Mouse (Mus musculus): Measurements from ENCODE around the gene Ptpn12. TPM values are rescaled to one million over a fixed set of nuclear protein-coding genes. Genes with fewer than 3 reads are reported as not detected.

Gene Ptpn12
- polyA plus RNA-seq, 1 experiment: 32.8 TPM

GRCm38 (mm10) chr5:21046150-21047048 lies 9.3 kb downstream of the Ptpn12 start:
- Histone ChIP-seq H3K4me3 (ENCODE audit: low read depth, low read length) (no peak overlapping the region), H3K36me3 (ENCODE audit: control insufficient read depth, insufficient read depth, low read length) (no peaks in the 10 kb centered on the region), H3K4me1 (ENCODE audit: control insufficient read depth, insufficient read depth, insufficient read length, low read length) (peaks cover 11% of the 10 kb centered on the region; the same call in 1 of the 2 replicates), H3K27ac (ENCODE audit: insufficient read depth, low read depth, low read length) (no peak overlapping the region), H3K27me3 (ENCODE audit: control insufficient read depth, insufficient read depth, low read length) (no peaks in the 10 kb centered on the region)
- TF ChIP-seq POLR2A (IDR thresholded peaks at IDR 0.05; ENCODE audit: low read depth, low read length) (no peak), CTCF (IDR thresholded peaks at IDR 0.05; ENCODE audit: extremely low read depth, insufficient read length, insufficient replicate concordance, low read depth, low read length) (no peak)
- WGBS: 81% methylated on average over 7 of the region's 7 CpGs

- no peak overlapping the region for H3K4me3 ChIP-seq (ENCODE audit: low read depth, low read length)
- H3K4me1 ChIP-seq (ENCODE audit: control insufficient read depth, insufficient read depth, insufficient read length, low read length): peaks cover 7% of the 10 kb centered on the region; the same call in 1 of the 2 replicates
- 93% methylated on average over 2 of the region's 2 CpGs for WGBS
- H3K27ac ChIP-seq (ENCODE audit: insufficient read depth, low read depth, low read length): no peak overlapping the region
- H3K27me3 ChIP-seq (ENCODE audit: control insufficient read depth, insufficient read depth, low read length): no peaks in the 10 kb centered on the region
- TF ChIP-seq CTCF (IDR thresholded peaks at IDR 0.05; ENCODE audit: extremely low read depth, insufficient read length, insufficient replicate concordance, low read depth, low read length) (no peak), POLR2A (IDR thresholded peaks at IDR 0.05; ENCODE audit: low read depth, low read length) (no peak)
- no peaks in the 10 kb centered on the region for H3K36me3 ChIP-seq (ENCODE audit: control insufficient read depth, insufficient read depth, low read length)
Observed at GRCm38 (mm10) chr5:21045462-21045861, 10.2 kb downstream of the Ptpn12 start.

DNA sequence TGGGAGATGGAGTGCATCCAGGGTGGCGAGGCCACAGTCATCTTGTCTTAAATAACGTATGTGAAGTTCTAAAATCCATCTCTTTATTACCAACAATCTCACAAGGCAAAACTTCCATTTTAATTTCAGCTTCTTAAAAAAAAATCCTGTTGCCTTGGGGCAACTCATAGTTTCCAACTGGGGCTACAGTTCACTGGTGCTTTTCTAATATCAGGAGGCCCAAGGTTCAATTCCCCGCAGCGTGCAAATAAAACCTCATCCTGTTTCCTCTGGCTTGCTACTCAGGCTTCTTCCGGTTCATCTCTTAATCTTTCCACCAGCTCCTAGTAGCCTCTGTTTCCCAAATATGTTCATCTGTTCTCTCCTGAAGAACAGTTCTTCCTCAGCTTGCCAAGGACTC lies 17.6 kb downstream of the Ptpn12 start:
- TF ChIP-seq CTCF (IDR thresholded peaks at IDR 0.05; ENCODE audit: extremely low read depth, insufficient read length, insufficient replicate concordance, low read depth, low read length) (no peak), POLR2A (IDR thresholded peaks at IDR 0.05; ENCODE audit: low read depth, low read length) (no peak)
- H3K27me3 ChIP-seq (ENCODE audit: control insufficient read depth, insufficient read depth, low read length): no peaks in the 10 kb centered on the region
- WGBS: 89% methylated on average over 5 of the region's 5 CpGs
- H3K4me1 ChIP-seq (ENCODE audit: control insufficient read depth, insufficient read depth, insufficient read length, low read length): peaks cover 6% of the 10 kb centered on the region; the same call in 1 of the 2 replicates
- no peak overlapping the region for H3K27ac ChIP-seq (ENCODE audit: insufficient read depth, low read depth, low read length)
- H3K36me3 ChIP-seq (ENCODE audit: control insufficient read depth, insufficient read depth, low read length): no peaks in the 10 kb centered on the region
- no peak overlapping the region for H3K4me3 ChIP-seq (ENCODE audit: low read depth, low read length)

GRCm38 (mm10) chr5:21035689-21036480 lies 19.8 kb downstream of the Ptpn12 start:
- Histone ChIP-seq H3K27ac (ENCODE audit: insufficient read depth, low read depth, low read length) (no peak overlapping the region), H3K4me1 (ENCODE audit: control insufficient read depth, insufficient read depth, insufficient read length, low read length) (peaks cover 7% of the 10 kb centered on the region; the same call in 1 of the 2 replicates), H3K36me3 (ENCODE audit: control insufficient read depth, insufficient read depth, low read length) (no peaks in the 10 kb centered on the region), H3K27me3 (ENCODE audit: control insufficient read depth, insufficient read depth, low read length) (no peaks in the 10 kb centered on the region), H3K4me3 (ENCODE audit: low read depth, low read length) (no peak overlapping the region)
- TF ChIP-seq CTCF (IDR thresholded peaks at IDR 0.05; ENCODE audit: extremely low read depth, insufficient read length, insufficient replicate concordance, low read depth, low read length): no peak
- no peak for TF ChIP-seq POLR2A (IDR thresholded peaks at IDR 0.05; ENCODE audit: low read depth, low read length)
- whole genome bisulfite sequencing: 70% methylated on average over 7 of the region's 7 CpGs

- TF ChIP-seq CTCF (IDR thresholded peaks at IDR 0.05; ENCODE audit: extremely low read depth, insufficient read length, insufficient replicate concordance, low read depth, low read length) (no peak), POLR2A (IDR thresholded peaks at IDR 0.05; ENCODE audit: low read depth, low read length) (no peak)
- Histone ChIP-seq H3K27me3 (ENCODE audit: control insufficient read depth, insufficient read depth, low read length) (no peaks in the 10 kb centered on the region), H3K4me1 (ENCODE audit: control insufficient read depth, insufficient read depth, insufficient read length, low read length) (peaks cover 8% of the 10 kb centered on the region; the same call in 1 of the 2 replicates), H3K27ac (ENCODE audit: insufficient read depth, low read depth, low read length) (no peak overlapping the region), H3K4me3 (ENCODE audit: low read depth, low read length) (no peak overlapping the region), H3K36me3 (ENCODE audit: control insufficient read depth, insufficient read depth, low read length) (no peaks in the 10 kb centered on the region)
- 82% methylated on average over 6 of the region's 6 CpGs for WGBS
Observed at GRCm38 (mm10) chr5:21034388-21034966, 21.2 kb downstream of the Ptpn12 start.

- WGBS: 73% methylated on average over 11 of the region's 11 CpGs
- TF ChIP-seq POLR2A (IDR thresholded peaks at IDR 0.05; ENCODE audit: low read depth, low read length): no peak
- no peak for TF ChIP-seq CTCF (IDR thresholded peaks at IDR 0.05; ENCODE audit: extremely low read depth, insufficient read length, insufficient replicate concordance, low read depth, low read length)
Observed at GRCm38 (mm10) chr5:21033382-21034056, 22.2 kb downstream of the Ptpn12 start.

More at GRCm38 (mm10) chr5:21033382-21034056, 22.2 kb downstream of the Ptpn12 start:
- Histone ChIP-seq H3K27me3 (ENCODE audit: control insufficient read depth, insufficient read depth, low read length) (no peaks in the 10 kb centered on the region), H3K36me3 (ENCODE audit: control insufficient read depth, insufficient read depth, low read length) (no peaks in the 10 kb centered on the region), H3K4me1 (ENCODE audit: control insufficient read depth, insufficient read depth, insufficient read length, low read length) (peaks cover 6% of the 10 kb centered on the region; the same call in 1 of the 2 replicates), H3K4me3 (ENCODE audit: low read depth, low read length) (no peak overlapping the region), H3K27ac (ENCODE audit: insufficient read depth, low read depth, low read length) (no peak overlapping the region)
